Mouse (Mus musculus) heart, embryonic 10.5 days (tissue): ENCODE results near the gene Fcgr4. TPM values are rescaled to one million over a fixed set of nuclear protein-coding genes. Genes with fewer than 3 reads are reported as not detected.

Experiments used
- DNase-seq: peaks from one replicate; pipeline ENCODE4 v3.0.0-alpha.2; 2017; ENCODE audit warnings: low spot score
- H3K27ac ChIP-seq: fragments of 300-500 bp; sonication (generic); 2 replicates; pipeline ENCODE4 v1.5.1; 2016; ENCODE audit warnings: mild to moderate bottlenecking
- H3K27me3 ChIP-seq: fragments of 300-500 bp; sonication (generic); 2 replicates; pipeline ENCODE4 v1.6.1; 2016; ENCODE audit warnings: mild to moderate bottlenecking; ENCODE audit not compliant: poor library complexity, insufficient read depth, severe bottlenecking
- H3K36me3 ChIP-seq: fragments of 300-500 bp; sonication (generic); 2 replicates; pipeline ENCODE4 v1.6.1; 2016; ENCODE audit warnings: mild to moderate bottlenecking, moderate library complexity
- H3K4me1 ChIP-seq: fragments of 300-500 bp; sonication (generic); 2 replicates; pipeline ENCODE4 v1.6.1; 2016; ENCODE audit warnings: mild to moderate bottlenecking
- H3K4me3 ChIP-seq: fragments of 300-500 bp; sonication (generic); 2 replicates; pipeline ENCODE4 v1.5.1; 2016; ENCODE audit warnings: mild to moderate bottlenecking, moderate library complexity
- H3K9me3 ChIP-seq: fragments of 300-500 bp; sonication (generic); 2 replicates; pipeline ENCODE4 v1.6.1; 2016; ENCODE audit warnings: mild to moderate bottlenecking, moderate library complexity
- WGBS: fragments of 180-500 bp; shearing (Covaris S2); methylation state at CpG from one replicate; pipeline ENCODE4 v1.1.7; 2016; 5-methylcytosine and 5-hydroxymethylcytosine counted together
- polyA plus RNA-seq: library from polyadenylated mRNA; unstranded; fragments of >200 nt; fragmentation: Nextera tagmentation; extraction: Ambion mirVana; gene quantifications from 2 replicates; pipeline ENCODE4 v1.2.1, GENCODE M21; 2016

Fcgr4 gene
- polyA plus RNA-seq, 1 experiment from 2014 or later, result 0.14 TPM

- Histone ChIP-seq H3K9me3 (no peaks in the 10 kb centered on the region), H3K4me1 (no peaks in the 10 kb centered on the region), H3K4me3 (no peak overlapping the region), H3K36me3 (no peaks in the 10 kb centered on the region), H3K27ac (no peak overlapping the region), H3K27me3 (no peaks in the 10 kb centered on the region; the same call in 1 of the 2 replicates)
- DNase-seq, result no peak
- WGBS, result 76% methylated on average over 7 of the region's 7 CpGs
Measured at GRCm38 (mm10) chr1:171019311-171019950, 711 bp downstream of the Fcgr4 start.

- 81% methylated on average over 3 of the region's 3 CpGs for WGBS
- Histone ChIP-seq H3K4me1 (peaks cover 6% of the 10 kb centered on the region), H3K27ac (no peak overlapping the region), H3K9me3 (no peaks in the 10 kb centered on the region), H3K36me3 (no peaks in the 10 kb centered on the region), H3K4me3 (no peak overlapping the region), H3K27me3 (peaks cover 49% of the 10 kb centered on the region)
- DNase-seq, result no peak
Measured at GRCm38 (mm10) chr1:171031752-171032151, 13.0 kb downstream of the Fcgr4 start.

- H3K4me3 ChIP-seq, result peak overlapping the region; percentile 72
- H3K27ac ChIP-seq, result no peak overlapping the region
- DNase-seq, result no peak
- H3K27me3 ChIP-seq, result peaks cover 49% of the 10 kb centered on the region
- H3K4me1 ChIP-seq, result peaks cover 6% of the 10 kb centered on the region
- 6% methylated on average over 10 of the region's 10 CpGs for WGBS
- no peaks in the 10 kb centered on the region for H3K36me3 ChIP-seq
- H3K9me3 ChIP-seq, result no peaks in the 10 kb centered on the region
Measured at GRCm38 (mm10) chr1:171032691-171033090, 14.0 kb downstream of the Fcgr4 start.

- Histone ChIP-seq H3K36me3 (no peaks in the 10 kb centered on the region), H3K4me1 (peaks cover 6% of the 10 kb centered on the region), H3K4me3 (peak overlapping the region; percentile 72), H3K9me3 (no peaks in the 10 kb centered on the region), H3K27ac (no peak overlapping the region), H3K27me3 (peaks cover 49% of the 10 kb centered on the region)
- 1% methylated on average over 16 of the region's 16 CpGs for WGBS
- no peak for DNase-seq
Measured at GRCm38 (mm10) chr1:171033196-171033595, 14.5 kb downstream of the Fcgr4 start.

- peaks cover 49% of the 10 kb centered on the region for H3K27me3 ChIP-seq
- WGBS, result under 1% methylated on average over 20 of the region's 20 CpGs
Measured at GRCm38 (mm10) chr1:171033756-171034155, 15.0 kb downstream of the Fcgr4 start.

GRCm38 (mm10) chr1:171034201-171034600 lies 15.5 kb downstream of the Fcgr4 start:
- H3K4me1 ChIP-seq, result peaks cover 6% of the 10 kb centered on the region
- H3K4me3 ChIP-seq, result peak overlapping the region; percentile 72
- H3K36me3 ChIP-seq, result no peaks in the 10 kb centered on the region
- 10% methylated on average over 11 of the region's 11 CpGs for WGBS
- no peaks in the 10 kb centered on the region for H3K9me3 ChIP-seq
- peaks cover 49% of the 10 kb centered on the region for H3K27me3 ChIP-seq
- no peak for DNase-seq
- H3K27ac ChIP-seq, result no peak overlapping the region

More at GRCm38 (mm10) chr1:171033756-171034155, 15.0 kb downstream of the Fcgr4 start:
- Histone ChIP-seq H3K36me3 (no peaks in the 10 kb centered on the region), H3K27ac (no peak overlapping the region), H3K4me3 (peak overlapping the region; percentile 72), H3K4me1 (peaks cover 6% of the 10 kb centered on the region), H3K9me3 (no peaks in the 10 kb centered on the region)
- peak; percentile 91 for DNase-seq

- 55% methylated on average over 11 of the region's 11 CpGs for WGBS
- Histone ChIP-seq H3K36me3 (no peaks in the 10 kb centered on the region), H3K9me3 (no peaks in the 10 kb centered on the region), H3K27me3 (peaks cover 37% of the 10 kb centered on the region), H3K4me3 (no peak overlapping the region), H3K27ac (no peak overlapping the region), H3K4me1 (peaks cover 6% of the 10 kb centered on the region)
- no peak for DNase-seq
Measured at GRCm38 (mm10) chr1:171035611-171036010, 16.9 kb downstream of the Fcgr4 start.

GRCm38 (mm10) chr1:171036550-171037324 lies 18.0 kb downstream of the Fcgr4 start:
- peaks cover 6% of the 10 kb centered on the region for H3K4me1 ChIP-seq

GRCm38 (mm10) chr1:171037861-171038721 lies 19.4 kb downstream of the Fcgr4 start:
- Histone ChIP-seq H3K4me3 (peak overlapping the region; percentile 90), H3K27ac (peak overlapping the region; percentile 86), H3K4me1 (peaks cover under 1% of the 10 kb centered on the region), H3K9me3 (no peaks in the 10 kb centered on the region), H3K36me3 (no peaks in the 10 kb centered on the region), H3K27me3 (peaks cover 12% of the 10 kb centered on the region)
- under 1% methylated on average over 47 of the region's 47 CpGs for WGBS
- DNase-seq, result peak; percentile 93

More at GRCm38 (mm10) chr1:171036550-171037324, 18.0 kb downstream of the Fcgr4 start:
- no peaks in the 10 kb centered on the region for H3K9me3 ChIP-seq
- 4% methylated on average over 22 of the region's 22 CpGs for WGBS
- no peak for DNase-seq
- H3K27ac ChIP-seq, result no peak overlapping the region
- no peaks in the 10 kb centered on the region for H3K36me3 ChIP-seq
- peaks cover 26% of the 10 kb centered on the region for H3K27me3 ChIP-seq
- peak overlapping the region; percentile 90 for H3K4me3 ChIP-seq

- Histone ChIP-seq H3K4me3 (no peak overlapping the region), H3K4me1 (no peaks in the 10 kb centered on the region; the same call in 1 of the 2 replicates), H3K9me3 (no peaks in the 10 kb centered on the region), H3K27me3 (peaks cover 9% of the 10 kb centered on the region), H3K27ac (no peak overlapping the region), H3K36me3 (no peaks in the 10 kb centered on the region)
- WGBS, result 67% methylated on average over 6 of the region's 6 CpGs
- DNase-seq, result no peak
Measured at GRCm38 (mm10) chr1:171039135-171039534, 20.4 kb downstream of the Fcgr4 start.

GRCm38 (mm10) chr1:171039880-171040279 lies 21.2 kb downstream of the Fcgr4 start:
- 86% methylated on average over 7 of the region's 7 CpGs for WGBS
- Histone ChIP-seq H3K4me1 (no peaks in the 10 kb centered on the region; the same call in 1 of the 2 replicates), H3K27me3 (peaks cover 9% of the 10 kb centered on the region), H3K4me3 (no peak overlapping the region), H3K9me3 (no peaks in the 10 kb centered on the region), H3K27ac (no peak overlapping the region), H3K36me3 (no peaks in the 10 kb centered on the region)
- no peak for DNase-seq

- no peak overlapping the region for H3K27ac ChIP-seq
- no peaks in the 10 kb centered on the region for H3K36me3 ChIP-seq
- peak overlapping the region; percentile 72 for H3K4me3 ChIP-seq
- no peaks in the 10 kb centered on the region for H3K9me3 ChIP-seq
- H3K4me1 ChIP-seq, result no peaks in the 10 kb centered on the region
- 67% methylated on average over 3 of the region's 3 CpGs for WGBS
- DNase-seq, result no peak
- no peaks in the 10 kb centered on the region for H3K27me3 ChIP-seq
Measured at GRCm38 (mm10) chr1:171043594-171044153, 25.0 kb downstream of the Fcgr4 start.
